Mouse (Mus musculus): Measurements from ENCODE around the gene Hvcn1. TPM values are rescaled to one million over a fixed set of nuclear protein-coding genes. Genes with fewer than 3 reads are reported as not detected.

Hvcn1 gene
- 10 to 100 TPM; 98.4 to 98.8 TPM for total RNA-seq (2023)

DNA sequence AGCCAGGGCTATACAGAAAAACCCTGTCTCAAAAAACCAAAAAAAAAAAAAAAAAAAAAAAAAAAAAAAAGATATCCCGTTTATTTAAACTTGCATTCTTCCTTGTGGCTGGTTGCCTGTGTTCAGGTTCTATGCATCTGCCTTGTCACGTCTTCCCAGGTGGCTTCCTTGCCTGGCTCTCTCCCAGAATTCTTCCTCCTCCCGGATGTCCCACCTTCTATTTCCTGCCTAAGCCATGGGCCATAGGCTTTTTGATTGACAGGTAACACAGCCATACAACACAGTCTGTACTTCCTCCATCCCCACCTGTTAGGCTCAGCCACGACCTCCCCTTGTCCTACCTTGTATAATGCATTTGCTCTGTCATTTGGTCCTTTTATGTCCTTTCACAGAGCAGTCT is at the start of gene Hvcn1:
Gene Hvcn1, plus strand, starts transcription at position 330 of the 400 bp plus-strand sequence.

DNA sequence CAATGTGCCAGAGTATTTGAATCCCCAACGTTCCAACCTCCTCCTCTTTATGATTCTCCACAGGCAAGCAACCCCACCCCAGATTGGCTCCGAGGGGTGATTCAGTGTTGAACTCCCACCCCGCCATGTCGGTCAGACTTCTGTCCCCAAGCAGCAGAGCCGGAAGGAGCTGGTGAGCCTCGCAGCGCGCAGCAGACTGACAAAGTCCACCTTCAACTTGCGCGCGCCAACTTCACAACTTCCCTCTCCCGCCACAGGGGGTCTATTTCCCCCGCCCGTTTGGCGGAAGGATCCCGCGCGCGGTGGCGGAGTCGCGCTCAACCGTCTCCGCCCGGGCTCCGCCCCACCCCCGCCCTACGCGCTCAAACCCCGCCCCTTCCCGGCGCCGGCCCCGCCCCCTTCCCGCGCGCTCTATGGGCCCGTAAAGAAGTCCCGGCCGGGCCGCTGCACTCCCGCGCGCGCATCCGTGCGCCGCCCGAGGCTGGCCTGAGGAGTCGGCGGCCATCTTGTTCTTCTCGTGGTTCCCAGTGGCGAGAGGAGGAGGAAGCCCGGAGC is 48.7 kb upstream of the Hvcn1 start, which contains the start of gene Ppp1cc:
Gene Ppp1cc, plus strand, starts transcription at position 452 of the 555 bp plus-strand sequence.

DNA sequence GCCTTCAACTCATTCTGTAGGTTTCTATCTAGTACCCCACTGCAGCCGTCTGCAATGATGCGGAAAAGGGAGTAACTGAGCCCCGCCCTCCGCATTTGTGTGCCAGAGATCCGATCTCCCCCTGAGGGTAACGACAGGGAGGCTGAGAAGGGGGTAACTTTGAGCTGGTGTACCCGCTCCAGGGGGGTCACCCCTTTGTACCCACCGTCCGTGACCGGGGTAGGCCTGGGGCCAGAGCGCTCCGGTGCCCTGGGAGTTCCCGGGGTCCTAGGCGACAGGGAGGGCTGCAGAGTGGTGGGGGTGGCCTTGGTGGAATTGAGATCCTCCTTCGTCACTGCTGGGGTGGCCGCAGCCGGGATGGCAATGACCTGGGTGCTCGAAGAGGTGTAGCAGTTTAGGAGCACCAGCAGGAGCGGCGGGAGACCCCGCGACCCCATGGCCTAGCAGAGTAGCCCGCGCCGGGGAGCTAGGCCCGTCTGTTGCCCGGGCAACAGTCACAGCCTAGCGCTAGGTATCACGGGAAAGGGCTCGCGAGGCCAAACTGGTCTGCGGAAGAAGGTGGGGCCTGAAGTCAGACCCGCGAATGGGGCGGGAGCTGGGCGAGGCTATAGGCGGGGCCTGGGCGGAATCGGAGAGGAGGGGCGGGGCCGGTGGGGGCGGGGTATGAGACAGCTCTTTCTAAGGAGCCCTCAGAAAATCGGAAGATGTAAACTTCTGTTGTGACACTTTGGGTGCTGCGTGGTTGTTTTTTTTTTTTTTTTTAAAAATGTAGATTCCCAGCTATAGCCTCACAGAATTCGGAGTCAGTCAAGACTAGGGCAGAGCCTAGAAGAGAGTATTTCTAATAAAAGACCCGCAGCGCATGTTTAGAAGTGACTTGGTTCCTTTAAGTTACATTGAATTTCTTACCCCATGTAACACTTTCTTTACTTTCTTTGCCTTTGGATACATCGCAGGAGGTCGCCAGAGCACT is 57.6 kb downstream of the Hvcn1 start, which contains the start of gene Tctn1:
Gene Tctn1, minus strand, starts transcription at position 528 of the 973 bp plus-strand sequence.

DNA sequence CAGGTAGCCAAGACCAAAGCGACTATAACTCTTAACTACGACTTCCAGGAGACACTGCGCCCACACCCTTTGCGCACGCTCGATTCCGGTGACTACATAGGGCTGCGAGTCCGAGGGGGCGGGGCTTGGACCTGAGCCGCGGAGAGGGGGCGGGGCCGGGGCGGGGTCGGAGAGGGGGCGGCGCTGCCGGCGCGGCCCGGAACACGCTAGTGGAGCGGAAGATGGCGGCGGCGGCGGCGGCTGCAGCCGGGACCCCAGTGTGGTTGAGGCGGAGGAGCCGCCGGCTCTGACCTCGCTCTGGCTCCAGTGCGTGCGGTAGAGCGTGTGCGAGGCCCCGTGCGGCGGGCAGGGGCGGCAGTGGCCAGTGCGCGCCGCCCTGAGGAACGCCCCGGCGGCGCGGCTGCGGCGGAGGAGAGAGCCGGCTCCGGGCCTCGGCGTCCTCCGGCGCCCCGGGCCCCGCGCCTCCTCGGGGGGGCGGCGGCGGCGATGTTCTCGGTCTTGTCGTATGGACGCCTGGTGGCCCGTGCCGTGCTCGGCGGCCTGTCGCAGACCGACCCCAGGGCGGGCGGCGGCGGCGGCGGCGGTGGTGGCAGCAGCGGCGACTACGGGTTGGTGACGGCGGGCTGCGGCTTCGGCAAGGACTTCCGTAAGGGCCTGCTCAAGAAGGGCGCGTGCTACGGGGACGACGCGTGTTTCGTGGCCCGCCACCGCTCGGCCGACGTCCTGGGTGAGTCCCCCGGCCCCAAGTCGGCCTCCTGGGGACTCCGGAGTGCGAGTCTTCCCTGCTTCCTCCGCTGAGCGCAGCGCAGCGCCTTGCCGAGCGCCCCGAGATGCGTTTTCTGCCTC is 77.8 kb downstream of the Hvcn1 start, which contains the start of gene Pptc7:
Gene Pptc7, plus strand, starts transcription at position 183 of the 846 bp plus-strand sequence.

Other genes with a start within 250 kb of the Hvcn1 start
- gene Cux2, start 156.7 kb upstream of the Hvcn1 start, total RNA-seq (2023) = under 1 TPM; 0.22 to 0.69 TPM
- 10 to 100 TPM; 10.4 to 11.2 TPM for gene Myl2, start 105.9 kb upstream of the Hvcn1 start, total RNA-seq (2023)
- 1 to 10 TPM; 7.6 to 10.0 TPM for gene Ccdc63, start 66.0 kb upstream of the Hvcn1 start, total RNA-seq (2023)
- 100 to 1,000 TPM; 204 to 216 TPM for gene Ppp1cc, start 48.5 kb upstream of the Hvcn1 start, total RNA-seq (2023)
- gene Tctn1, start 57.7 kb downstream of the Hvcn1 start, total RNA-seq (2023) = 1 to 10 TPM; 7.6 to 8.4 TPM
- gene Pptc7, start 77.6 kb downstream of the Hvcn1 start, total RNA-seq (2023) = 10 to 100 TPM; 15.1 to 17.8 TPM
- 1 to 10 TPM in 1 of 2 experiments, under 1 TPM in 1; 0.76 to 1.3 TPM for gene Rad9b, start 147.4 kb downstream of the Hvcn1 start, total RNA-seq (2023)
- gene Vps29, start 147.6 kb downstream of the Hvcn1 start, total RNA-seq (2023) = 10 to 100 TPM; 58.4 to 58.7 TPM
- gene Gpn3, start 165.1 kb downstream of the Hvcn1 start, total RNA-seq (2023) = 10 to 100 TPM; 13.7 to 14.4 TPM
- 1 to 10 TPM; 5.3 to 6.1 TPM for gene Fam216a, start 165.6 kb downstream of the Hvcn1 start, total RNA-seq (2023)
- 100 to 1,000 TPM; 654 to 687 TPM for gene Arpc3, start 185.1 kb downstream of the Hvcn1 start, total RNA-seq (2023)
- 10 to 100 TPM; 23.6 to 30.6 TPM for gene Anapc7, start 214.9 kb downstream of the Hvcn1 start, total RNA-seq (2023)

All from neutrophil, adult 59 days (primary cell).